In genomic region chr8:36016321-36017114, GRCm38 (mm10) we compare ENCODE assay signal across 9 mouse cellular contexts.
DNase-seq lines count a peak whose midpoint lies in the region; ATAC-seq lines count a peak whose summit lies in the region.
"Had no signal": no experiment of that assay in that cellular context is flagged by ENCODE, and none has a peak within 500 bp of the region (broad histone marks: within the 10 kb centered on the region; RNA-seq: fewer than 3 reads in every experiment).

No protein-coding gene starts in this region.

- H3K27ac ChIP-seq in neural tube, embryonic 13.5 days (replicated peaks) = peak overlapping the region; percentile 74
- no peak overlapping the region for H3K27ac ChIP-seq in liver, embryonic 12.5 days
- H3K27ac ChIP-seq: limb, embryonic 13.5 days had no signal

- no peak overlapping the region for H3K4me3 ChIP-seq in neural tube, embryonic 13.5 days
- no peak overlapping the region for H3K4me3 ChIP-seq in liver, embryonic 12.5 days
- H3K4me3 ChIP-seq: limb, embryonic 13.5 days had no signal

- WGBS in neural tube, embryonic 13.5 days = 51% methylated on average over 20 of the region's 20 CpGs
- 71% methylated on average over 20 of the region's 20 CpGs for WGBS in liver, embryonic 12.5 days (ENCODE audit: insufficient replicate concordance)

- H3K36me3 ChIP-seq in neural tube, embryonic 13.5 days = no peaks in the 10 kb centered on the region
- H3K36me3 ChIP-seq in liver, embryonic 12.5 days = no peaks in the 10 kb centered on the region
- H3K36me3 ChIP-seq: limb, embryonic 13.5 days had no signal

- no peaks in the 10 kb centered on the region for H3K27me3 ChIP-seq in neural tube, embryonic 13.5 days
- H3K27me3 ChIP-seq in liver, embryonic 12.5 days (replicated peaks) = 0 out of 2 replicates have a peak, but pooled peaks cover 5% of the 10 kb centered on the region
- H3K27me3 ChIP-seq: limb, embryonic 13.5 days had no signal

- H3K9ac ChIP-seq in neural tube, embryonic 13.5 days = no peak overlapping the region
- H3K9ac ChIP-seq in liver, embryonic 12.5 days = no peak overlapping the region
- H3K9ac ChIP-seq: limb, embryonic 13.5 days had no signal

- H3K4me1 ChIP-seq in neural tube, embryonic 13.5 days (replicated peaks) = peaks cover 47% of the 10 kb centered on the region
- no peaks in the 10 kb centered on the region for H3K4me1 ChIP-seq in liver, embryonic 12.5 days

- peak; percentile 16 for DNase-seq in ovary, postnatal 36 days (ENCODE audit: low spot score)
- no peak for DNase-seq in ovary, postnatal 14 days (ENCODE audit: low spot score)
- DNase-seq in kidney, postnatal 14 days = peak; percentile 65
- DNase-seq in adrenal gland, postnatal 36 days = no peak
- no peak for DNase-seq in heart, postnatal 25 days (ENCODE audit: low spot score)

- intact Hi-C loops in heart, postnatal 25 days (cut with DNase I) = loop anchor here (5.0 kb wide), 1 partner anchor 166 kb away; no protein-coding TSS in a partner anchor

- no peak overlapping the region for H3K4me2 ChIP-seq in neural tube, embryonic 13.5 days
- no peak overlapping the region for H3K4me2 ChIP-seq in liver, embryonic 12.5 days
- H3K4me2 ChIP-seq: limb, embryonic 13.5 days had no signal

- peak; percentile 61 for ATAC-seq in common myeloid progenitor, adult 5-6 weeks (replicated peaks; ENCODE audit: low read depth, poor library complexity, severe bottlenecking)
- ATAC-seq in neural tube, embryonic 13.5 days (ENCODE audit: low read depth) = peak; percentile 45
- no peak for ATAC-seq in liver, embryonic 12.5 days

- H3K9me3 ChIP-seq in neural tube, embryonic 13.5 days = no peaks in the 10 kb centered on the region
- no peaks in the 10 kb centered on the region for H3K9me3 ChIP-seq in liver, embryonic 12.5 days (replicated peaks)
- H3K9me3 ChIP-seq: limb, embryonic 13.5 days had no signal

Comparison
In these comparisons a context has a peak if more than half of its experiments do, and no peak if none do; other contexts are left out.
1. DNase-seq: peak in ovary, postnatal 36 days (single experiment) and kidney, postnatal 14 days (single experiment); none in ovary, postnatal 14 days (single experiment), adrenal gland, postnatal 36 days (0 of 2) and heart, postnatal 25 days (single experiment).